Mouse (Mus musculus) thymus, postnatal 0 days (tissue): Measurements from ENCODE around the gene Mcu. TPM values are rescaled to one million over a fixed set of nuclear protein-coding genes. Genes with fewer than 3 reads are reported as not detected.

ENCODE experiments used
- DNase-seq: peaks from one replicate; pipeline ENCODE4 v3.0.0-alpha.2; 2015; ENCODE audit warnings: low spot score
- polyA plus RNA-seq: library from polyadenylated mRNA; unstranded; fragments of >200 nt; fragmentation: Nextera tagmentation; extraction: Ambion mirVana; gene quantifications from 2 replicates; pipeline ENCODE4 v1.2.1, GENCODE M21; 2015

Mcu gene
- polyA plus RNA-seq, 1 experiment from 2014 or later: 29.3 TPM

GRCm38 (mm10) chr10:59538063-59538462 is 78.4 kb downstream of the Mcu start:
- DNase-seq: no peak

GRCm38 (mm10) chr10:59537579-59537978 is 78.9 kb downstream of the Mcu start:
- no peak for DNase-seq

GRCm38 (mm10) chr10:59532256-59532655 is 84.2 kb downstream of the Mcu start:
- no peak for DNase-seq

GRCm38 (mm10) chr10:59527819-59528218 is 88.7 kb downstream of the Mcu start:
- no peak for DNase-seq

GRCm38 (mm10) chr10:59527311-59527710 is 89.2 kb downstream of the Mcu start:
- no peak for DNase-seq

GRCm38 (mm10) chr10:59524675-59525074 is 91.8 kb downstream of the Mcu start:
- DNase-seq: no peak

GRCm38 (mm10) chr10:59523826-59524331 is 92.6 kb downstream of the Mcu start:
- DNase-seq: no peak

GRCm38 (mm10) chr10:59520701-59521100 is 95.8 kb downstream of the Mcu start:
- DNase-seq: no peak

GRCm38 (mm10) chr10:59519411-59519810 is 97.1 kb downstream of the Mcu start:
- no peak for DNase-seq

- DNase-seq: no peak
Measured at GRCm38 (mm10) chr10:59517201-59517600, 99.3 kb downstream of the Mcu start.

GRCm38 (mm10) chr10:59514739-59515464 is 101.6 kb downstream of the Mcu start:
- no peak for DNase-seq

- DNase-seq: no peak
Measured at GRCm38 (mm10) chr10:59512173-59512572, 104.3 kb downstream of the Mcu start.

GRCm38 (mm10) chr10:59511427-59511963 is 105.0 kb downstream of the Mcu start:
- DNase-seq: no peak

- no peak for DNase-seq
Measured at GRCm38 (mm10) chr10:59510713-59511426, 105.6 kb downstream of the Mcu start.

GRCm38 (mm10) chr10:59509197-59509596 is 107.3 kb downstream of the Mcu start:
- no peak for DNase-seq

GRCm38 (mm10) chr10:59506711-59507110 is 109.8 kb downstream of the Mcu start:
- DNase-seq: no peak

GRCm38 (mm10) chr10:59504291-59504690 is 112.2 kb downstream of the Mcu start:
- DNase-seq: no peak

- DNase-seq: no peak
Measured at GRCm38 (mm10) chr10:59503433-59504210, 112.9 kb downstream of the Mcu start.

GRCm38 (mm10) chr10:59502381-59502780 is 114.1 kb downstream of the Mcu start:
- DNase-seq: no peak

GRCm38 (mm10) chr10:59501761-59502160 is 114.7 kb downstream of the Mcu start:
- no peak for DNase-seq

- no peak for DNase-seq
Measured at GRCm38 (mm10) chr10:59500225-59500624, 116.3 kb downstream of the Mcu start.

GRCm38 (mm10) chr10:59497019-59497418 is 119.5 kb downstream of the Mcu start:
- DNase-seq: no peak
